Mouse (Mus musculus): ENCODE data around the gene Ddx3x. TPM values are rescaled to one million over a fixed set of nuclear protein-coding genes. Genes with fewer than 3 reads are reported as not detected.
"Not testable (repeated sequence)": the region's sequence is repeated elsewhere in the genome, so short reads cannot be mapped to it uniquely, and the experiment has no call there.

The Ddx3x gene
- polyA plus RNA-seq, 1 experiment: 63.1 TPM

- peaks cover 42% of the 10 kb centered on the region for H3K36me3 ChIP-seq (ENCODE audit: control insufficient read depth, insufficient read depth)
- H3K79me3 ChIP-seq (ENCODE audit: low read depth): peaks cover 43% of the 10 kb centered on the region
- peak overlapping the region; percentile 99 for H3ac ChIP-seq (ENCODE audit: control insufficient read depth, insufficient read length, low read depth)
- no peaks in the 10 kb centered on the region for H3K27me3 ChIP-seq (ENCODE audit: control insufficient read depth, insufficient read depth, insufficient read length)
- TF ChIP-seq MYOG (IDR thresholded peaks at IDR 0.05; ENCODE audit: control insufficient read depth, extremely low read depth, insufficient read length) (no peak), CEBPB (IDR thresholded peaks at IDR 0.05; ENCODE audit: low read depth) (no peak), CTCF (IDR thresholded peaks at IDR 0.05; ENCODE audit: control insufficient read depth, insufficient read depth, insufficient read length) (no peak), FOSL1 (IDR thresholded peaks at IDR 0.05; ENCODE audit: insufficient read depth, low read length, poor library complexity, severe bottlenecking) (no peak), MAX (IDR thresholded peaks at IDR 0.05) (no peak), USF1 (IDR thresholded peaks at IDR 0.05; ENCODE audit: low read depth) (no peak), MYOD1 (IDR thresholded peaks at IDR 0.05; ENCODE audit: control insufficient read depth, insufficient read length, low read depth) (no peak)
- H3K4me3 ChIP-seq (ENCODE audit: insufficient read depth, poor library complexity, severe bottlenecking): peak overlapping the region; percentile 95
- peaks cover 65% of the 10 kb centered on the region for H3K79me2 ChIP-seq (ENCODE audit: control insufficient read depth, insufficient read depth)
Observed at GRCm38 (mm10) chrX:13282089-13282850, 1.5 kb downstream of the Ddx3x start.

- Histone ChIP-seq H3K79me2 (ENCODE audit: control insufficient read depth, insufficient read depth) (peaks cover 71% of the 10 kb centered on the region), H3ac (ENCODE audit: control insufficient read depth, insufficient read length, low read depth) (no peak overlapping the region), H3K27me3 (ENCODE audit: control insufficient read depth, insufficient read depth, insufficient read length) (no peaks in the 10 kb centered on the region), H3K79me3 (ENCODE audit: low read depth) (peaks cover 44% of the 10 kb centered on the region), H3K36me3 (ENCODE audit: control insufficient read depth, insufficient read depth) (peaks cover 77% of the 10 kb centered on the region), H3K4me3 (ENCODE audit: insufficient read depth, poor library complexity, severe bottlenecking) (no peak overlapping the region)
- TF ChIP-seq MAX (IDR thresholded peaks at IDR 0.05) (no peak), USF1 (IDR thresholded peaks at IDR 0.05; ENCODE audit: low read depth) (no peak), MYOD1 (IDR thresholded peaks at IDR 0.05; ENCODE audit: control insufficient read depth, insufficient read length, low read depth) (no peak), MYOG (IDR thresholded peaks at IDR 0.05; ENCODE audit: control insufficient read depth, extremely low read depth, insufficient read length) (no peak), CTCF (IDR thresholded peaks at IDR 0.05; ENCODE audit: control insufficient read depth, insufficient read depth, insufficient read length) (no peak), FOSL1 (IDR thresholded peaks at IDR 0.05; ENCODE audit: insufficient read depth, low read length, poor library complexity, severe bottlenecking) (no peak)
Observed at GRCm38 (mm10) chrX:13285772-13286171, 5.0 kb downstream of the Ddx3x start.

- Histone ChIP-seq H3K36me3 (ENCODE audit: control insufficient read depth, insufficient read depth) (peaks cover 36% of the 10 kb centered on the region), H3K27me3 (ENCODE audit: control insufficient read depth, insufficient read depth, insufficient read length) (no peaks in the 10 kb centered on the region), H3K79me3 (ENCODE audit: low read depth) (no peaks in the 10 kb centered on the region), H3K79me2 (ENCODE audit: control insufficient read depth, insufficient read depth) (no peaks in the 10 kb centered on the region), H3K4me3 (ENCODE audit: insufficient read depth, poor library complexity, severe bottlenecking) (no peak overlapping the region), H3ac (ENCODE audit: control insufficient read depth, insufficient read length, low read depth) (no peak overlapping the region)
- TF ChIP-seq USF1 (IDR thresholded peaks at IDR 0.05; ENCODE audit: low read depth) (peak; percentile 62), CTCF (IDR thresholded peaks at IDR 0.05; ENCODE audit: control insufficient read depth, insufficient read depth, insufficient read length) (no peak)
Observed at GRCm38 (mm10) chrX:13294505-13295228, 13.9 kb downstream of the Ddx3x start.

- no peak overlapping the region for H3K4me3 ChIP-seq (ENCODE audit: insufficient read depth, poor library complexity, severe bottlenecking)
- no peaks in the 10 kb centered on the region for H3K27me3 ChIP-seq (ENCODE audit: control insufficient read depth, insufficient read depth, insufficient read length)
- H3K79me3 ChIP-seq (ENCODE audit: low read depth): no peaks in the 10 kb centered on the region
- peaks cover 31% of the 10 kb centered on the region for H3K36me3 ChIP-seq (ENCODE audit: control insufficient read depth, insufficient read depth)
- H3ac ChIP-seq (ENCODE audit: control insufficient read depth, insufficient read length, low read depth): no peak overlapping the region
- no peaks in the 10 kb centered on the region for H3K79me2 ChIP-seq (ENCODE audit: control insufficient read depth, insufficient read depth)
- TF ChIP-seq FOSL1 (IDR thresholded peaks at IDR 0.05; ENCODE audit: insufficient read depth, low read length, poor library complexity, severe bottlenecking) (no peak), CTCF (IDR thresholded peaks at IDR 0.05; ENCODE audit: control insufficient read depth, insufficient read depth, insufficient read length) (no peak), CEBPB (IDR thresholded peaks at IDR 0.05; ENCODE audit: low read depth) (no peak), USF1 (IDR thresholded peaks at IDR 0.05; ENCODE audit: low read depth) (no peak), MYOD1 (IDR thresholded peaks at IDR 0.05; ENCODE audit: control insufficient read depth, insufficient read length, low read depth) (no peak), MAX (IDR thresholded peaks at IDR 0.05) (no peak), MYOG (IDR thresholded peaks at IDR 0.05; ENCODE audit: control insufficient read depth, extremely low read depth, insufficient read length) (no peak)
Observed at GRCm38 (mm10) chrX:13295229-13295571, 14.4 kb downstream of the Ddx3x start.

- H3K79me3 ChIP-seq (ENCODE audit: low read depth); H3ac ChIP-seq (ENCODE audit: control insufficient read depth, insufficient read length, low read depth); H3K4me3 ChIP-seq (ENCODE audit: insufficient read depth, poor library complexity, severe bottlenecking); H3K27me3 ChIP-seq (ENCODE audit: control insufficient read depth, insufficient read depth, insufficient read length); H3K79me2 ChIP-seq (ENCODE audit: control insufficient read depth, insufficient read depth): not testable (repeated sequence)
- peaks cover 21% of the 10 kb centered on the region for H3K36me3 ChIP-seq (ENCODE audit: control insufficient read depth, insufficient read depth)
Observed at GRCm38 (mm10) chrX:13296241-13296640, 15.5 kb downstream of the Ddx3x start.

GRCm38 (mm10) chrX:13306190-13306589 lies 25.4 kb downstream of the Ddx3x start:
- H3ac ChIP-seq (ENCODE audit: control insufficient read depth, insufficient read length, low read depth): no peak overlapping the region
- TF ChIP-seq MYOG (IDR thresholded peaks at IDR 0.05; ENCODE audit: control insufficient read depth, extremely low read depth, insufficient read length) (no peak), CEBPB (IDR thresholded peaks at IDR 0.05; ENCODE audit: low read depth) (no peak)
- H3K79me2 ChIP-seq (ENCODE audit: control insufficient read depth, insufficient read depth): no peaks in the 10 kb centered on the region
- H3K4me3 ChIP-seq (ENCODE audit: insufficient read depth, poor library complexity, severe bottlenecking): no peak overlapping the region
- no peaks in the 10 kb centered on the region for H3K36me3 ChIP-seq (ENCODE audit: control insufficient read depth, insufficient read depth)
- no peaks in the 10 kb centered on the region for H3K79me3 ChIP-seq (ENCODE audit: low read depth)
- H3K27me3 ChIP-seq (ENCODE audit: control insufficient read depth, insufficient read depth, insufficient read length): no peaks in the 10 kb centered on the region
